Mouse (Mus musculus) layer of hippocampus, adult 6 months (tissue): ENCODE data around the gene Med18. TPM values are rescaled to one million over a fixed set of nuclear protein-coding genes. Genes with fewer than 3 reads are reported as not detected.

Experiments used
- long read RNA-seq, 2 experiments: library from polyadenylated mRNA; unstranded; transcript quantifications; one replicate each; pipeline ENCODE4 v2.0.0; 2019 to 2020
- polyA plus RNA-seq: library from polyadenylated mRNA; unstranded; fragments of <200 nt; fragmentation: Nextera tagmentation; gene quantifications from 2 replicates; pipeline ENCODE4 v1.2.3, GENCODE M21; 2021

Gene Med18
- polyA plus RNA-seq = 4.4 and 5.3 TPM in 2 replicates
- long read RNA-seq, experiment 1, partial matches to known transcripts = 0 of 4 reads
- long read RNA-seq, experiment 1, other reads (novel, unspliced or antisense) = 0 of 4 reads
- long read RNA-seq, experiment 2, transcript Med18-201 (3 exons, 1,675 nt) = major isoform, 16 of 18 reads
- long read RNA-seq, experiment 2, partial matches to known transcripts = 0 of 18 reads
- long read RNA-seq, experiment 2, other reads (novel, unspliced or antisense) = 0 of 18 reads

GRCm38 (mm10) chr4:132463430-132464254 lies at the start of gene Med18:
Med18 (minus strand) TSS chr4:132463921.

GRCm38 (mm10) chr4:132510352-132510798 lies 46.7 kb upstream of the Med18 start, which contains the start of gene Sesn2:
Sesn2 (minus strand) TSS chr4:132510501.

GRCm38 (mm10) chr4:132421923-132422782 lies 41.6 kb downstream of the Med18 start, which contains the start of gene Phactr4:
Phactr4 (minus strand) TSS chr4:132422489.

Other genes starting within 250 kb of the Med18 start
- gene Gmeb1, start 202.3 kb downstream of the Med18 start, polyA plus RNA-seq = 11.1 and 14.6 TPM in 2 replicates
- gene Taf12, start 189.5 kb downstream of the Med18 start, polyA plus RNA-seq = 21.8 and 30.4 TPM in 2 replicates
- 6.3 and 7.0 TPM in 2 replicates for gene Rab42, start 160.5 kb downstream of the Med18 start, polyA plus RNA-seq
- 52.5 and 52.7 TPM in 2 replicates for gene Trnau1ap, start 134.4 kb downstream of the Med18 start, polyA plus RNA-seq
- gene Rcc1, start 110.3 kb downstream of the Med18 start, polyA plus RNA-seq = 5.5 TPM in 2 replicates
- gene Phactr4, start 41.4 kb downstream of the Med18 start, polyA plus RNA-seq = 1.4 and 1.6 TPM in 2 replicates
- 8.4 and 8.5 TPM in 2 replicates for gene Sesn2, start 46.6 kb upstream of the Med18 start, polyA plus RNA-seq
- gene Atpif1, start 69.7 kb upstream of the Med18 start, polyA plus RNA-seq = 1,444 and 1,702 TPM in 2 replicates
- 87.8 and 95.3 TPM in 2 replicates for gene Dnajc8, start 71.6 kb upstream of the Med18 start, polyA plus RNA-seq
- 2.1 and 4.0 TPM in 2 replicates for gene Ptafr, start 100.1 kb upstream of the Med18 start, polyA plus RNA-seq
- 17.8 and 21.8 TPM in 2 replicates for gene Eya3, start 175.1 kb upstream of the Med18 start, polyA plus RNA-seq